Mouse (Mus musculus) hindbrain, embryonic 16.5 days (tissue): ENCODE results near the gene Olfr464. TPM values are rescaled to one million over a fixed set of nuclear protein-coding genes. Genes with fewer than 3 reads are reported as not detected.

Experiments used
- ATAC-seq: fragments of 200-750 bp; cut with Nextera tagmentation; 2 replicates; pipeline ENCODE4 v1.8.0; 2017; ENCODE audit warnings: moderate TSS enrichment, moderate library complexity
- H3K27ac ChIP-seq: fragments of 300-500 bp; sonication (generic); 2 replicates; pipeline ENCODE4 v1.5.1; 2014; ENCODE audit warnings: low read depth, mild to moderate bottlenecking, control low read depth, low read length, moderate library complexity
- H3K27me3 ChIP-seq: fragments of 300-500 bp; sonication (generic); replicated peaks from 2 replicates; pipeline ENCODE4 v1.6.1; 2014; ENCODE audit warnings: low read length; ENCODE audit not compliant: control insufficient read depth, insufficient read depth
- H3K36me3 ChIP-seq: fragments of 300-500 bp; sonication (generic); 2 replicates; pipeline ENCODE4 v1.6.1; 2014; ENCODE audit warnings: mild to moderate bottlenecking, low read length, moderate library complexity, mixed read lengths; ENCODE audit not compliant: control insufficient read depth, insufficient read depth
- H3K4me1 ChIP-seq: fragments of 300-500 bp; sonication (generic); 2 replicates; pipeline ENCODE4 v1.6.1; 2014; ENCODE audit warnings: low read depth, low read length; ENCODE audit not compliant: control insufficient read depth, insufficient read depth
- H3K4me2 ChIP-seq: fragments of 300-500 bp; sonication (generic); 2 replicates; pipeline ENCODE4 v1.6.1; 2014; ENCODE audit warnings: mild to moderate bottlenecking, low read length, control low read depth, moderate library complexity
- H3K4me3 ChIP-seq: fragments of 300-500 bp; sonication (generic); 2 replicates; pipeline ENCODE4 v1.5.1; 2014; ENCODE audit warnings: mild to moderate bottlenecking, low read length, control low read depth, moderate library complexity
- H3K9ac ChIP-seq: fragments of 300-500 bp; sonication (generic); 2 replicates; pipeline ENCODE4 v1.6.1; 2014; ENCODE audit warnings: low read depth, mild to moderate bottlenecking, control low read depth, low read length, moderate library complexity
- H3K9me3 ChIP-seq: fragments of 300-500 bp; sonication (generic); 2 replicates; pipeline ENCODE4 v1.6.1; 2014; ENCODE audit warnings: mild to moderate bottlenecking, low read length, moderate library complexity; ENCODE audit not compliant: control insufficient read depth
- WGBS: fragments of 180-500 bp; shearing (Covaris S2); extraction: QIAGEN DNeasy Blood & Tissue Kit; methylation state at CpG from one replicate; pipeline ENCODE4 v1.1.7; 2014; 5-methylcytosine and 5-hydroxymethylcytosine counted together
- polyA plus RNA-seq: library from polyadenylated mRNA; unstranded; fragments of >200 nt; fragmentation: Nextera tagmentation; extraction: Ambion mirVana; gene quantifications from 2 replicates; pipeline ENCODE4 v1.2.1, GENCODE M21; 2015

Gene Olfr464
- 0.10 and 0.26 TPM in 2 replicates for polyA plus RNA-seq

DNA sequence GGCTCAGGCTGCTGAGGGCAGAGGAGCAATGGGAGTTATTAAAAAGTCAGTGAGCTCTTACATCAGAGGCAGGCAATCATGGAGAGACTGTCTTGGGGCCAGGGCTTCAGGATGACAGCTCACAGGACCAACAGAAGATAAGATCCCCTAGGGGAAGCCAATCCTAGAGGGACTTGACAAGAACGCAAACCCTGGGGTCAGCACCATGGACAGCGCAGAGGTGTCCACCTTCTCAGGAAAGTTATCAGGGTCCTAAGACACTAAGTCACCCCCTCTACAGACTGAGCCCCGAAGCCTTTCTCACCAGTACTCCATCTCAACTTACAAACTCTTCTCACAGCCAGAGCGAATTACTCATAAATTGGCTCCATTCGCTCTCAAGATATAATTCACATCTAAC is at the start of gene Olfr464:
TSS of gene Olfr464 (minus strand) at position 2 of the 400 bp plus-strand sequence.
- H3K36me3 ChIP-seq, result no peaks in the 10 kb centered on the region
- 28% methylated on average over 5 of the region's 5 CpGs for WGBS
- no peak for ATAC-seq

DNA sequence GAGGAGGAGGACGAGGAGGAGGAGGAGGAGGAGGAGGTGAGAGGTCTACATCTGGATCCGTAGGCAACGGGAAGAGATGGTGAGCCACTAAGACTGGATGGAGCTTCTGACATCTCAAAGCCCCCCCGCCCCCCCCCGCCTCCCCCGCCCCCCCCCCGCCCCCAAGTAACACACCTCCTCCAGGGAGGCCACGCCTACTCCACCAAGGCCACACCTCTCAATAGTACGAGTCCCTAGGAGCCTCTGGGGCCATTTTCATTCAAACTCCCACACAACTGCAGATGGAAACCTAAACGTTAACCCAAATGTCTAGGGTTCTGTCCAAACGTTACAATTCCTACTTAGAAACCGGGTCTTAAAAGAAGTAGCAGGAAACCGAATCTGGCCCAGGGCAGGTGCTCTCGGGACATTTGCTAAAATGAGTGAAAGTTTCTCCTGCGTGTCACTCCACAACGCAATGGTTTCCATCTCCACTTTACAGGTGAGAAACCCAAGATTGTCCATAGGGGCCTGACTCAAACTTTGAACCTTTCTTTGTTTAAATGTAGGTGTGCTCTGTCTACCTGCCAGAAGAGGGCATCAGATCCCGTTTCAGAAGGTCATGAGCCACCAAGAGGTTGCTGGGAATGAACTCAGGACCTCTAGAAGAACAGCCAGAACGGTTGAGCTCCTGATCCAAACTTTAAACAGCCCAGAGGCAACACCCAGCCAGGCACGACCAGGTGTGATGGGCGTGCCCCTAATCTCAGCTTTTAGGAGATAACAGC is 47.8 kb upstream of the Olfr464 start:
- H3K9ac ChIP-seq, result no peak overlapping the region
- peak overlapping the region; percentile 63; the same call in 1 of the 2 replicates for H3K4me2 ChIP-seq
- H3K9me3 ChIP-seq, result no peaks in the 10 kb centered on the region
- H3K27me3 ChIP-seq, result no peaks in the 10 kb centered on the region
- no peak overlapping the region for H3K27ac ChIP-seq
- 17% methylated on average over 18 of the region's 20 CpGs for WGBS
- ATAC-seq, result no peak
- H3K4me3 ChIP-seq, result no peak overlapping the region
- peaks cover 3% of the 10 kb centered on the region; the same call in 1 of the 2 replicates for H3K4me1 ChIP-seq
- no peaks in the 10 kb centered on the region for H3K36me3 ChIP-seq

More for the DNA sequence above, at the start of gene Olfr464:
- Histone ChIP-seq H3K27me3 (no peaks in the 10 kb centered on the region), H3K4me2 (no peak within 1 kb of the TSS), H3K4me1 (no peaks in the 10 kb centered on the region), H3K9me3 (0 out of 2 replicates have a peak, but pooled peaks cover 2% of the 10 kb centered on the region), H3K4me3 (no peak within 1 kb of the TSS), H3K27ac (no peak within 1 kb of the TSS), H3K9ac (no peak within 1 kb of the TSS)

DNA sequence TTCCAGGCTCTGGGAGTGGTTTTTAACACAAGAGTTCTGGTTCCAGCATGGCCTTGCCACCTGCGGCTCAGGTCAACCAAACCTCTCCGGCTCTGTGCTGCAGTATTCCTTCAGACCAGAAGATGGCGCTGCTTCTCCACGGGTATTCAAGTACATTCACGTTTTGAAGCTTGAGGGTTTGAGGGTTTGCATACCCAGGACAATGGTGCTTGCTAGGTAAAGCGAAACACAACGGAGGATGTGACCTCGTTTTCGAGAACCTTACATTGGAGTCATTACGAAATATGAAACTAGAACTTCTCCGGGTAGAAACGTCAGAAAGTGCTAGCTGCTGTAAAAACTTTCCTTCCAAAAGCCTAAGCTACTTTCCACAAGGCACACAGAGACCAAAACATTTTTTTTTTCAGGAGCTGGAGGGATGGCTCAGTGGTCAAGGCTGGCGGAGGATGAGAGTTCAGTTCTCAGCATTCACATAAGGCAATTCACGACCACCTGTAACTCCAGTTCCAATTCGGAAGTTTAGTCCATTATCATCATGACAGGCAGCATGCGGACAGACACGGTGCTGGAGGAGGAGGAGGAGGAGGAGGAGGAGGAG is 47.0 kb upstream of the Olfr464 start:
- H3K9ac ChIP-seq, result no peak overlapping the region; the same call in 1 of the 2 replicates
- WGBS, result 2% methylated on average over 17 of the region's 17 CpGs
- peak overlapping the region; percentile 63 for H3K4me2 ChIP-seq
- H3K27me3 ChIP-seq, result no peaks in the 10 kb centered on the region
- no peaks in the 10 kb centered on the region for H3K36me3 ChIP-seq
- H3K4me1 ChIP-seq, result peaks cover 3% of the 10 kb centered on the region; the same call in 1 of the 2 replicates
- H3K9me3 ChIP-seq, result no peaks in the 10 kb centered on the region
- H3K27ac ChIP-seq, result no peak overlapping the region
- no peak for ATAC-seq
- H3K4me3 ChIP-seq, result peak overlapping the region; percentile 27

DNA sequence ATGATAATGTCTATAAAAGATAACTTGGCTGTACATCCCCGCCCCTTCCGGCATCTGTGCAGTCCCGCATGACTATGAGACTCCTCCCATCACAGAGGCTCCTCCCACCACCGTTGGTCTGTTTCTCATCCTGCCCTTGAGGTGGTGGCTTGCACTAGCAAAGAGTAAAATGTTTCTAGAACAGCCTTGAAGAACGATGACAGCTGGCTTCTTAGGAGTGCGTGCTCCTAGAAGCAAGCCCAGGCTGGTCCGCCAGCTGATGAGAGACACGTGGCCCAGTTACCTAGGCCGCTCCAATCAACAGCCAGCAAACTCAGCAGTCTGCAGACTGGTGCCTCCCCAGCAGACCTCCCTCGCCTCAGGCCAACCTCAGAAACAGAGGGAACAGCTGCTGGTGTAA is 45.4 kb upstream of the Olfr464 start:
- H3K9ac ChIP-seq, result no peak overlapping the region
- H3K4me1 ChIP-seq, result peaks cover 3% of the 10 kb centered on the region; the same call in 1 of the 2 replicates
- no peaks in the 10 kb centered on the region for H3K9me3 ChIP-seq
- H3K27ac ChIP-seq, result no peak overlapping the region
- 51% methylated on average over 10 of the region's 10 CpGs for WGBS
- H3K36me3 ChIP-seq, result no peaks in the 10 kb centered on the region
- ATAC-seq, result peak; percentile 50; the same call in 1 of the 2 replicates
- no peaks in the 10 kb centered on the region for H3K27me3 ChIP-seq
- no peak overlapping the region for H3K4me2 ChIP-seq
- H3K4me3 ChIP-seq, result no peak overlapping the region

DNA sequence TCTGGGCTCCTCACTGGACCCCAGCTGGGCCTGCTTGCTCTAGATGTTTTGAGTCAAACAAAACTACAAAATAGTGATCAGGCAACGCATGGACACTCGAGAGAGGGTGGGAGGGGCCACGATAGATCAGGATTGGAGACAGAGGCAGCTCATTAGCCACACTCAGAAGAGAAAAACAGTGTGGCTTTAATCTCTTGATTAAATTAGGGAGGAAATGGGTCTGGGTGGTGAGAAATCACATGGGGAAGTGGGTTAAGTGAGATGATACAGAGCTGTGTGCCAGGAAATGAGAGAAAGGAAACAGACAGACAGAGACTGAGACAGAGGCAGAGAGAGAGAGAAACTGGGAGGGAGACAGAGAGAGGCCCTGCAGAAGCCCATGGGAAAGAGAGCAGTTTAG is 44.5 kb upstream of the Olfr464 start:
- no peak for ATAC-seq
- Histone ChIP-seq H3K9ac (no peak overlapping the region), H3K27me3 (no peaks in the 10 kb centered on the region), H3K27ac (no peak overlapping the region), H3K36me3 (no peaks in the 10 kb centered on the region), H3K4me2 (no peak overlapping the region), H3K9me3 (no peaks in the 10 kb centered on the region), H3K4me1 (peaks cover 3% of the 10 kb centered on the region; the same call in 1 of the 2 replicates), H3K4me3 (no peak overlapping the region)
- 40% methylated on average over 3 of the region's 3 CpGs for WGBS

DNA sequence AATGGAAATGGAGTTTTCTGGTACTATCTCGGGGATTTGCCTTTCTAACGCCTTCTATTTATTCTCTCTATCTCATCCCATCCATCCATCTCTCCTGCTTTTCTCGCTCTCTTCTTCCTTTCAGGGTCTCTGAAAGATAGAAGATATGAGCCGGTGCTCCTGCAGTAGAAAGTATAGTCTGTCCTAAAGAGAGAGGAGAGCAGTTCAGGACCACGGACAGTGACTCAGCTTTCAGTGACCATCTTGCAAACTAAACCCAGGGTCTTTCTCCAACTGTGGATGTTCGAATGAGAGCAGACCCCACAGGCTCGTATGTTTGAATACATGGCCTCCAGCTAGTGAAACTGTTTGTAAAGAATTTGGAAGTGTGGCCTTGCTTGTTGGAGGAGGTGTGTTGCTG is 36.3 kb upstream of the Olfr464 start:
- H3K4me1 ChIP-seq, result no peaks in the 10 kb centered on the region
- no peaks in the 10 kb centered on the region for H3K9me3 ChIP-seq
- H3K36me3 ChIP-seq, result no peaks in the 10 kb centered on the region
- H3K4me3 ChIP-seq, result no peak overlapping the region
- H3K9ac ChIP-seq, result no peak overlapping the region
- H3K4me2 ChIP-seq, result no peak overlapping the region
- H3K27me3 ChIP-seq, result no peaks in the 10 kb centered on the region
- no peak overlapping the region for H3K27ac ChIP-seq
- WGBS, result 47% methylated on average over 7 of the region's 7 CpGs
- ATAC-seq, result no peak

DNA sequence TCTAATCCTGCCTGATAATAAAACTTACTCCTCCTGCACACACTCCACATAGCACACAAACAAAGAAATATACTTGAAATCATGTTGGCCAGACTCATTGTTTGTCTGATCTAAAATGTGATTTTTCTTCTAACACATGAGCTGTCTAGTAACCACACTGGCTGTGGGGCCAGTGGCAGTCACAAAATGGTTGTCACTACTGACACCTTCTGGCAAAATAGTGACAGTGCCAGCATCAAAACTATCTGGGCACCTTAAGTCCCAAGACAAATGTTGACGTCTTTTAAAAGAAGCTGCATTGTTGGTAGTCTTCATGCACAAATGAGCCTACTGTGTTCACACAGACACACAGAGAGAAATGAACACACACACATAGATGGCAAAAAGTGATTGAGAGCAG is 34.4 kb upstream of the Olfr464 start:
- ATAC-seq, result no peak; the same call in 1 of the 2 replicates
- H3K4me2 ChIP-seq, result no peak overlapping the region
- 7% methylated on average over 1 of the region's 1 CpGs for WGBS
- no peak overlapping the region for H3K4me3 ChIP-seq
- no peak overlapping the region for H3K9ac ChIP-seq
- no peaks in the 10 kb centered on the region for H3K27me3 ChIP-seq
- no peaks in the 10 kb centered on the region for H3K9me3 ChIP-seq
- H3K27ac ChIP-seq, result no peak overlapping the region
- H3K4me1 ChIP-seq, result no peaks in the 10 kb centered on the region
- no peaks in the 10 kb centered on the region for H3K36me3 ChIP-seq

DNA sequence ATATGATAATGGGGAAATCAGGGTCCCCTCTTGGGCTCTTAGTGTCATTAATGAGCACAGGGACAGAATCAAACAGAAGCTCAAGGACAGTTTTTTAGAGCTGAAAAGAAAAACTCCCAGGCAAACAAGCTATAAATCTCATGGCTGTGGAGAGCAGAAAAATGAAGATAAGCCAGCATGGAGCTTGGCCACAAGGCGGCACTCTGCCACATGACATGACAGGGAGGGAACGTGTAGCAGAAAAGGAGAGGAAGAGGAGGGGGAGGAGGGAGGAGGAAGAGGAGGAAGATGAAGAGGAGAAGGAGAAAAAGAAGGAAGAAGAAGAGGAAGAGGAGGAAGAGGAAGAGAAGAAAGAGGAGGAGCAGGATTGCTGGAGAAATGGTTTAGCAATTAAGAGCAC is 29.2 kb upstream of the Olfr464 start:
- Histone ChIP-seq H3K9me3 (no peaks in the 10 kb centered on the region), H3K4me3 (no peak overlapping the region), H3K27ac (no peak overlapping the region), H3K27me3 (no peaks in the 10 kb centered on the region), H3K4me2 (no peak overlapping the region), H3K36me3 (no peaks in the 10 kb centered on the region), H3K9ac (no peak overlapping the region), H3K4me1 (no peaks in the 10 kb centered on the region)
- no peak for ATAC-seq
- 0% methylated on average over 2 of the region's 2 CpGs for WGBS

DNA sequence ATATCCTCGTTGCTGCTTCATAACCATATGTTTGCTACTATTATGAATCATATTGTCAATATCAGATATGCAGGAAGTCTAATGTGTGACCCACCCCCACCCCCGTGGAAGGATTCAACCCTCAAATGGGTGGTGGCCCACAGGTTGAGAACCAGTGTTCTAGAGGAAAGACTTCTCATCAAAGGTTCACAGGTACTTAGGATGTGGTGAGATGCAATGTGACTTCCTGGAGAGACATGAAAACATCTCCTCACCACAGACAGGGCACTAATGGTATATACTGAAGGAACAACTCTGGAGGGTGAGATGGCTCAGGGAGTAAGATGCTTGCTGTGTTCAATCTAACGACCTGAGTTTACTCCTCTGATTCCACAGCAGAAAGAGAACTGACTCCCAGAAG is 14.7 kb upstream of the Olfr464 start:
- ATAC-seq, result no peak

More for the DNA sequence above, 14.7 kb upstream of the Olfr464 start:
- no peak overlapping the region for H3K4me2 ChIP-seq
- H3K27ac ChIP-seq, result no peak overlapping the region
- no peaks in the 10 kb centered on the region for H3K27me3 ChIP-seq
- no peak overlapping the region for H3K4me3 ChIP-seq
- H3K36me3 ChIP-seq, result no peaks in the 10 kb centered on the region
- no peaks in the 10 kb centered on the region for H3K4me1 ChIP-seq
- WGBS, result 82% methylated on average over 3 of the region's 3 CpGs
- H3K9ac ChIP-seq, result no peak overlapping the region
- H3K9me3 ChIP-seq, result 0 out of 2 replicates have a peak, but pooled peaks cover under 1% of the 10 kb centered on the region
